Mouse (Mus musculus): Measurements from ENCODE around the gene Pfn1. TPM values are rescaled to one million over a fixed set of nuclear protein-coding genes. Genes with fewer than 3 reads are reported as not detected.

The Pfn1 gene
- total RNA-seq (2014; rRNA removed; ENCODE audit: low replicate concordance) (924 and 959 TPM in 2 replicates), polyA plus RNA-seq (2015; fragmentation: Nextera tagmentation; extraction: Ambion mirVana) (903 and 932 TPM in 2 replicates)

- peak within 1 kb of the TSS; percentile 99 for H3K9ac ChIP-seq (replicated peaks; ENCODE audit: low read depth, low read length)
- no peak; the same call in 1 of the 2 replicates for TF ChIP-seq EP300 (IDR thresholded peaks at IDR 0.05; ENCODE audit: low read depth)
- no peak for TF ChIP-seq CTCF (IDR thresholded peaks at IDR 0.05; ENCODE audit: low read depth)
These were observed at the start of gene Pfn1 for GRCm38 (mm10) chr11:70654198-70654922. TSS of gene Pfn1 (minus strand) at chr11:70654644.

DNA sequence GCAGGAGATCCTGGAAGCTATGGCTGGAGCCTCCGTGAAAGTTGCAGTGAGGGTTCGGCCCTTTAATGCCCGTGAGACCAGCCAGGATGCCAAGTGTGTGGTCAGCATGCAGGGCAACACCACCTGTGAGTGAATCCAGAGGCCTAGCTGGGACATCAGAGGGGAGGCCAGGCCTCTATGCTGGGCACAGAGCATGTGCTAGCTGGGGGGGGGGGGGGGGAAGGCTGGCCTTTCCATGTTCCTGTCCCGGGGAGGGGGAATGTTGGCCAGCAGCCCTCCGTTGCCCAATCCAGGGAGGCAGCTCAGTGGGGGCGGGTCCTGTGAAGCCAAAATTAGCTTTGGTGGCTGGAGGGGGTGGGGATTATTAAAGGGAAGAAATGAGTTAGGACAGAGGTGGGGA is 48.3 kb upstream of the Pfn1 start:
- H3K4me1 ChIP-seq (ENCODE audit: control insufficient read depth, insufficient read depth), result peaks cover 19% of the 10 kb centered on the region; the same call in 1 of the 2 replicates
- no peaks in the 10 kb centered on the region for H3K9me3 ChIP-seq (replicated peaks; ENCODE audit: control insufficient read depth, low read length)
- H3K27ac ChIP-seq (ENCODE audit: low read depth), result peak overlapping the region; percentile 97
- peaks cover 45% of the 10 kb centered on the region for H3K36me3 ChIP-seq (replicated peaks; ENCODE audit: control insufficient read depth, insufficient read depth, low read length)
- peak overlapping the region; percentile 92 for H3K4me3 ChIP-seq (ENCODE audit: low read depth, low read length)
- peak overlapping the region; percentile 87 for H3K4me2 ChIP-seq (ENCODE audit: low read depth, low read length)
- peak overlapping the region; percentile 92 for H3K9ac ChIP-seq (replicated peaks; ENCODE audit: low read depth, low read length)
- no peaks in the 10 kb centered on the region for H3K27me3 ChIP-seq (ENCODE audit: control insufficient read depth, insufficient read depth, low read length)
- no peak for TF ChIP-seq CTCF (IDR thresholded peaks at IDR 0.05; ENCODE audit: low read depth)
- 0 out of 2 replicates have a peak, but pooled peaks have one; percentile 19 for TF ChIP-seq EP300 (IDR thresholded peaks at IDR 0.05; ENCODE audit: low read depth)
- WGBS, result 9% methylated on average over 6 of the region's 6 CpGs
- peak; percentile 37 for ATAC-seq (ENCODE audit: insufficient read depth, low read depth)
- DNase-seq (ENCODE audit: low spot score), result peak; percentile 60

More at GRCm38 (mm10) chr11:70654198-70654922, at the start of gene Pfn1:
- Histone ChIP-seq H3K27ac (ENCODE audit: low read depth) (peak within 1 kb of the TSS; percentile 100), H3K4me3 (ENCODE audit: low read depth, low read length) (peak within 1 kb of the TSS; percentile 96), H3K36me3 (replicated peaks; ENCODE audit: control insufficient read depth, insufficient read depth, low read length) (peaks cover 38% of the 10 kb centered on the region), H3K4me1 (ENCODE audit: control insufficient read depth, insufficient read depth) (peaks cover 33% of the 10 kb centered on the region), H3K4me2 (ENCODE audit: low read depth, low read length) (peak within 1 kb of the TSS; percentile 75), H3K9me3 (replicated peaks; ENCODE audit: control insufficient read depth, low read length) (no peaks in the 10 kb centered on the region), H3K27me3 (ENCODE audit: control insufficient read depth, insufficient read depth, low read length) (no peaks in the 10 kb centered on the region)
- DNase-seq (ENCODE audit: low spot score) (peak; percentile 87), ATAC-seq (ENCODE audit: insufficient read depth, low read depth) (peak; percentile 42)
- WGBS, result under 1% methylated on average over 52 of the region's 61 CpGs

GRCm38 (mm10) chr11:70701984-70702733 is 47.7 kb upstream of the Pfn1 start:
- peak overlapping the region; percentile 92 for H3K9ac ChIP-seq (replicated peaks; ENCODE audit: low read depth, low read length)
- no peaks in the 10 kb centered on the region for H3K27me3 ChIP-seq (ENCODE audit: control insufficient read depth, insufficient read depth, low read length)
- no peaks in the 10 kb centered on the region for H3K9me3 ChIP-seq (replicated peaks; ENCODE audit: control insufficient read depth, low read length)
- H3K27ac ChIP-seq (ENCODE audit: low read depth), result peak overlapping the region; percentile 97
- H3K4me3 ChIP-seq (ENCODE audit: low read depth, low read length), result peak overlapping the region; percentile 92
- H3K4me1 ChIP-seq (ENCODE audit: control insufficient read depth, insufficient read depth), result peaks cover 19% of the 10 kb centered on the region; the same call in 1 of the 2 replicates
- ATAC-seq (ENCODE audit: insufficient read depth, low read depth) (no peak), DNase-seq (ENCODE audit: low spot score) (peak; percentile 54)
- TF ChIP-seq EP300 (IDR thresholded peaks at IDR 0.05; ENCODE audit: low read depth), result no peak; the same call in 1 of the 2 replicates
- no peak for TF ChIP-seq CTCF (IDR thresholded peaks at IDR 0.05; ENCODE audit: low read depth)
- peaks cover 38% of the 10 kb centered on the region for H3K36me3 ChIP-seq (replicated peaks; ENCODE audit: control insufficient read depth, insufficient read depth, low read length)
- peak overlapping the region; percentile 87 for H3K4me2 ChIP-seq (ENCODE audit: low read depth, low read length)
- 34% methylated on average over 6 of the region's 6 CpGs for WGBS

GRCm38 (mm10) chr11:70701221-70701955 is 46.9 kb upstream of the Pfn1 start:
- H3K9me3 ChIP-seq (replicated peaks; ENCODE audit: control insufficient read depth, low read length), result no peaks in the 10 kb centered on the region
- TF ChIP-seq EP300 (IDR thresholded peaks at IDR 0.05; ENCODE audit: low read depth) (no peak), CTCF (IDR thresholded peaks at IDR 0.05; ENCODE audit: low read depth) (no peak)
- DNase-seq (ENCODE audit: low spot score), result peak; percentile 29

DNA sequence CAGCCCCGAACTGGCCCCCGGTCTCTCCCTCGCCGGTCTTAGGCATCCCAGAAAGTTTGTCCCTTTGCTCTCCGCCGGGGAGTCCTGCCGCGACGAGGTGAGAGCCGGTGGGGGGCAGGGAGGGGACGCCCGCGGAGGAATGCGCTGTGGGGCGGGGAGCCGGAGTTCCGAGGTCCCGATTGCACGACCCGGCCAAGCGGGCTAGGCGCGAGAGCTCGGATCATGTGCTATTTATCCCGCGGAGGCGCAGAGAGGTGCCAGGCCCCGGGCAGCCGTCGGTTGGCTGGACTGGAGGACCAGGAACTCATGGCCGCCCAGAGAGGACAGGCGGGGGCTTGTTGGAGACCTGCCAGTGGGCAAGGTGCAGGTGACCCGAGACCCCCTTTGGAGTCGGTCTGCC is 46.2 kb upstream of the Pfn1 start:
- Histone ChIP-seq H3K4me2 (ENCODE audit: low read depth, low read length) (peak overlapping the region; percentile 87), H3K9ac (replicated peaks; ENCODE audit: low read depth, low read length) (peak overlapping the region; percentile 92), H3K27ac (ENCODE audit: low read depth) (peak overlapping the region; percentile 97), H3K4me1 (ENCODE audit: control insufficient read depth, insufficient read depth) (peaks cover 19% of the 10 kb centered on the region; the same call in 1 of the 2 replicates), H3K27me3 (ENCODE audit: control insufficient read depth, insufficient read depth, low read length) (no peaks in the 10 kb centered on the region), H3K4me3 (ENCODE audit: low read depth, low read length) (peak overlapping the region; percentile 92), H3K9me3 (replicated peaks; ENCODE audit: control insufficient read depth, low read length) (no peaks in the 10 kb centered on the region), H3K36me3 (replicated peaks; ENCODE audit: control insufficient read depth, insufficient read depth, low read length) (peaks cover 23% of the 10 kb centered on the region)
- TF ChIP-seq CTCF (IDR thresholded peaks at IDR 0.05; ENCODE audit: low read depth) (no peak), EP300 (IDR thresholded peaks at IDR 0.05; ENCODE audit: low read depth) (no peak; the same call in 1 of the 2 replicates)
- ATAC-seq (ENCODE audit: insufficient read depth, low read depth), result peak; percentile 67
- peak; percentile 70 for DNase-seq (ENCODE audit: low spot score)
- WGBS, result under 1% methylated on average over 33 of the region's 34 CpGs

More at GRCm38 (mm10) chr11:70701221-70701955, 46.9 kb upstream of the Pfn1 start:
- Histone ChIP-seq H3K9ac (replicated peaks; ENCODE audit: low read depth, low read length) (peak overlapping the region; percentile 92), H3K27me3 (ENCODE audit: control insufficient read depth, insufficient read depth, low read length) (no peaks in the 10 kb centered on the region), H3K4me1 (ENCODE audit: control insufficient read depth, insufficient read depth) (peaks cover 19% of the 10 kb centered on the region; the same call in 1 of the 2 replicates), H3K27ac (ENCODE audit: low read depth) (peak overlapping the region; percentile 97), H3K4me3 (ENCODE audit: low read depth, low read length) (peak overlapping the region; percentile 92), H3K36me3 (replicated peaks; ENCODE audit: control insufficient read depth, insufficient read depth, low read length) (peaks cover 31% of the 10 kb centered on the region), H3K4me2 (ENCODE audit: low read depth, low read length) (peak overlapping the region; percentile 87)
- ATAC-seq (ENCODE audit: insufficient read depth, low read depth), result no peak
- 5% methylated on average over 10 of the region's 10 CpGs for WGBS

Data from heart, postnatal 0 days (tissue).